Mouse (Mus musculus): Measurements from ENCODE around the gene Dolpp1. TPM values are rescaled to one million over a fixed set of nuclear protein-coding genes. Genes with fewer than 3 reads are reported as not detected.

The Dolpp1 gene
- polyA plus RNA-seq, 1 experiment from 2014 or later = 12.2 TPM

- Histone ChIP-seq H3K4me1 (ENCODE audit: insufficient read depth) (no peaks in the 10 kb centered on the region), H3K36me3 (replicated peaks; ENCODE audit: insufficient read depth, low read length) (peaks cover 69% of the 10 kb centered on the region), H3K27ac (ENCODE audit: low read depth) (no peak overlapping the region), H3K9ac (replicated peaks) (no peak overlapping the region), H3K4me2 (ENCODE audit: low read depth, low read length) (no peak overlapping the region), H3K4me3 (ENCODE audit: low read depth, low read length) (no peak overlapping the region), H3K9me3 (ENCODE audit: low read length) (no peaks in the 10 kb centered on the region), H3K27me3 (ENCODE audit: insufficient read depth, low read length) (no peaks in the 10 kb centered on the region)
- 56% methylated on average over 2 of the region's 2 CpGs for WGBS (ENCODE audit: insufficient replicate concordance)
- no peak for ATAC-seq
- DNase-seq = no peak
- no peak for TF ChIP-seq CTCF (IDR thresholded peaks at IDR 0.05; ENCODE audit: low read depth)
- no peak for TF ChIP-seq EP300 (IDR thresholded peaks at IDR 0.05; ENCODE audit: low read depth)
Observed at GRCm38 (mm10) chr2:30402843-30403242, 10.8 kb downstream of the Dolpp1 start.

GRCm38 (mm10) chr2:30403870-30404269 is 11.8 kb downstream of the Dolpp1 start:
- WGBS (ENCODE audit: insufficient replicate concordance) = 80% methylated on average over 1 of the region's 1 CpGs
- H3K27me3 ChIP-seq (ENCODE audit: insufficient read depth, low read length) = no peaks in the 10 kb centered on the region
- no peaks in the 10 kb centered on the region for H3K9me3 ChIP-seq (ENCODE audit: low read length)
- peaks cover 68% of the 10 kb centered on the region for H3K36me3 ChIP-seq (replicated peaks; ENCODE audit: insufficient read depth, low read length)
- H3K4me2 ChIP-seq (ENCODE audit: low read depth, low read length) = no peak overlapping the region
- TF ChIP-seq EP300 (IDR thresholded peaks at IDR 0.05; ENCODE audit: low read depth) = no peak
- no peak for TF ChIP-seq CTCF (IDR thresholded peaks at IDR 0.05; ENCODE audit: low read depth)
- no peak for ATAC-seq
- no peak for DNase-seq
- peaks cover 4% of the 10 kb centered on the region for H3K4me1 ChIP-seq (ENCODE audit: insufficient read depth)
- H3K9ac ChIP-seq (replicated peaks) = no peak overlapping the region
- H3K27ac ChIP-seq (ENCODE audit: low read depth) = no peak overlapping the region
- H3K4me3 ChIP-seq (ENCODE audit: low read depth, low read length) = no peak overlapping the region

DNA sequence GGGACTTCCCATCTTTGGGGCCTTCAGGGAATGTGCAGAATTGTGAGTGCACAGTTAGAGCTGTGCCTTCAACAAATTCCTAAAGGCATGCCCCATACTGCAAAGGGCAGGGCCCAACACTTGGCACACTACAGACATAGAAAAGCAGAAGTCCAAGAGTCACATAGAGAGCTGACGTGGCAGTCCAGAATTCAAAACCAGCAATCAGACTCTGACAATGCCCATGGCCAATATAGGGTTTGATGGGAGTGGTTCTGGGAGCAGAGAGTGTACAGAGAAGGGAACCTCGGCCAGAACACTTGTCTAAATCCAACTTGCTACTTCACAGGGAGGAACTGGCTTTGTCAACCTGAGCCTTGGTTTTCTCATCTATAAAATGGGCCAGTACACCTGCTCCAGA is 15.2 kb downstream of the Dolpp1 start:
- Histone ChIP-seq H3K27ac (ENCODE audit: low read depth) (no peak overlapping the region), H3K4me1 (ENCODE audit: insufficient read depth) (peaks cover 10% of the 10 kb centered on the region), H3K9ac (replicated peaks) (no peak overlapping the region), H3K27me3 (ENCODE audit: insufficient read depth, low read length) (no peaks in the 10 kb centered on the region), H3K9me3 (ENCODE audit: low read length) (no peaks in the 10 kb centered on the region), H3K36me3 (replicated peaks; ENCODE audit: insufficient read depth, low read length) (peaks cover 77% of the 10 kb centered on the region), H3K4me3 (ENCODE audit: low read depth, low read length) (no peak overlapping the region), H3K4me2 (ENCODE audit: low read depth, low read length) (no peak overlapping the region)
- no peak for TF ChIP-seq EP300 (IDR thresholded peaks at IDR 0.05; ENCODE audit: low read depth)
- DNase-seq = no peak
- WGBS (ENCODE audit: insufficient replicate concordance) = 71% methylated on average over 2 of the region's 2 CpGs
- no peak for ATAC-seq

GRCm38 (mm10) chr2:30407778-30408177 is 15.7 kb downstream of the Dolpp1 start:
- peaks cover 13% of the 10 kb centered on the region for H3K4me1 ChIP-seq (ENCODE audit: insufficient read depth)
- H3K27ac ChIP-seq (ENCODE audit: low read depth) = no peak overlapping the region
- H3K27me3 ChIP-seq (ENCODE audit: insufficient read depth, low read length) = no peaks in the 10 kb centered on the region
- no peak overlapping the region for H3K4me2 ChIP-seq (ENCODE audit: low read depth, low read length)
- no peak for DNase-seq
- 83% methylated on average over 10 of the region's 10 CpGs for WGBS (ENCODE audit: insufficient replicate concordance)
- H3K9ac ChIP-seq (replicated peaks) = no peak overlapping the region
- ATAC-seq = no peak
- peaks cover 77% of the 10 kb centered on the region for H3K36me3 ChIP-seq (replicated peaks; ENCODE audit: insufficient read depth, low read length)
- TF ChIP-seq EP300 (IDR thresholded peaks at IDR 0.05; ENCODE audit: low read depth) = no peak
- H3K4me3 ChIP-seq (ENCODE audit: low read depth, low read length) = no peak overlapping the region
- no peaks in the 10 kb centered on the region for H3K9me3 ChIP-seq (ENCODE audit: low read length)

- WGBS (ENCODE audit: insufficient replicate concordance) = 75% methylated on average over 8 of the region's 8 CpGs
- TF ChIP-seq EP300 (IDR thresholded peaks at IDR 0.05; ENCODE audit: low read depth) (no peak), CTCF (IDR thresholded peaks at IDR 0.05; ENCODE audit: low read depth) (no peak)
- Histone ChIP-seq H3K9ac (replicated peaks) (peak overlapping the region; percentile 34), H3K27ac (ENCODE audit: low read depth) (no peak overlapping the region), H3K9me3 (ENCODE audit: low read length) (no peaks in the 10 kb centered on the region), H3K4me3 (ENCODE audit: low read depth, low read length) (no peak overlapping the region), H3K4me1 (ENCODE audit: insufficient read depth) (peaks cover 19% of the 10 kb centered on the region), H3K27me3 (ENCODE audit: insufficient read depth, low read length) (no peaks in the 10 kb centered on the region), H3K4me2 (ENCODE audit: low read depth, low read length) (no peak overlapping the region), H3K36me3 (replicated peaks; ENCODE audit: insufficient read depth, low read length) (peaks cover 71% of the 10 kb centered on the region)
- ATAC-seq (no peak), DNase-seq (no peak)
Observed at GRCm38 (mm10) chr2:30408452-30409100, 16.5 kb downstream of the Dolpp1 start.

DNA sequence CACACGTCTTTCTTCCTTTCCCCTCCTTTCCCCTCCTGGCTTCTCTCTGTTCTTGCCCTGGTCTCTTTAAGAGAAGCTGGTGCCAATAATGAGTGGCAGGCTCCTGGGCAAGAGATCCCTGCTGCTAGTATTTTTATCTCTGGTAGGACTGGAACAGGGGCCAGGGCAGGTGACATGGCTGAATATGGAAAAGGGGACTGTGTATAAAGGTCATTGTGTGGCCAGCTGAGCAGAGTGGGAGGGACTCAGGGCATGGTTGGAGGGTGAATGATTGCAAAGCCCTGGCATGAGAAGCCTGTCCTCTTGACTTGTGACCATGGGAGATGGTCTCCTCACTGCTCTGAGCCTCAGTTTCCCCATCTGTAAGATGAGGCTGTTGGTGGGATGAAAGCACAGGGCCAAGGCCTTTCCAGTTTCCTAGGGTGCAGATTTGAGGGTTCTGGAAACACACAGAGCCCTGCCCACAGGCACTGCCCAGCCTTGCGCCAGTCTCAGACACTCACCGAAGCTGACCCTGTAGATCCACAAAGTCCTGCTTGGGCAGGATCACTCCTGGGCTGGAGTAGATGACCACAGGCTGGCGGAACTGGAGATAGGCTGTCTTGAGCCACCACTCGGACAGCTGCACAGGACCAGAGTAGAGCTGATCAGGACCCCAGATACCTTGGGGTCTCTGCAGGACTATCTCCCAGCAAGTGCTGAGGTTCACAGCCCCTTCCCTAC is 17.6 kb downstream of the Dolpp1 start:
- Histone ChIP-seq H3K27ac (ENCODE audit: low read depth) (peak overlapping the region; percentile 57), H3K4me3 (ENCODE audit: low read depth, low read length) (no peak overlapping the region), H3K4me2 (ENCODE audit: low read depth, low read length) (no peak overlapping the region), H3K36me3 (replicated peaks; ENCODE audit: insufficient read depth, low read length) (peaks cover 64% of the 10 kb centered on the region), H3K4me1 (ENCODE audit: insufficient read depth) (peaks cover 30% of the 10 kb centered on the region), H3K27me3 (ENCODE audit: insufficient read depth, low read length) (no peaks in the 10 kb centered on the region), H3K9ac (replicated peaks) (no peak overlapping the region), H3K9me3 (ENCODE audit: low read length) (no peaks in the 10 kb centered on the region)
- WGBS (ENCODE audit: insufficient replicate concordance) = 85% methylated on average over 5 of the region's 5 CpGs
- peak; percentile 64; the same call in 1 of the 2 replicates for TF ChIP-seq EP300 (IDR thresholded peaks at IDR 0.05; ENCODE audit: low read depth)
- no peak for TF ChIP-seq CTCF (IDR thresholded peaks at IDR 0.05; ENCODE audit: low read depth)
- DNase-seq (peak; percentile 47), ATAC-seq (peak; percentile 83)

Measured in liver, postnatal 0 days (tissue).